Mouse (Mus musculus): Measurements from ENCODE around the gene Rapsn. TPM values are rescaled to one million over a fixed set of nuclear protein-coding genes. Genes with fewer than 3 reads are reported as not detected.

Gene Rapsn
- polyA plus RNA-seq, 1 experiment from 2014 or later, result 3.1 TPM

DNA sequence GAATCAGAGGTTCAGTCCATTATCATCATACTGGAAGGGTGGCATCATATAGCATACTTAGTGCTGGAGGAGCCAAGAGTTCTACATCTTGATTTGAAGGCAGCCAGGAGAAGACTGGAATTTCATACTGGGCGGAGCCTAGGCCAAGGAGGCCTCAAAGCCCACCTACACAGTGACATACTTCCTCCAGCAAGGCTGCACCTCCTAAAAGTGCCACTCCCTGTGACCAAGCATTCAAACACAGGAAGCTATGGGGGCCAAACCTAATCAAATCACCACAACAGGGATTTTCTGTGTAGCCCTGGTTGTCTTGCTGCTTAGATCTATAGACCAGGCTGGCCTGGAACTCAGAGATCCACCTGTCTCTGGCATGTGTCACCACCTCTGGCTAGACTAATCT, 11.5 kb upstream of the Rapsn start:
- no peak overlapping the region for H3K4me3 ChIP-seq (ENCODE audit: low read depth, low read length)
- H3K27ac ChIP-seq (ENCODE audit: low read depth, low read length), result no peak overlapping the region
- 89% methylated on average over 1 of the region's 1 CpGs for WGBS
- no peaks in the 10 kb centered on the region for H3K27me3 ChIP-seq (ENCODE audit: control insufficient read depth, insufficient read depth, low read length)
- H3K4me1 ChIP-seq (replicated peaks; ENCODE audit: control insufficient read depth, insufficient read depth, low read length), result no peaks in the 10 kb centered on the region
- no peaks in the 10 kb centered on the region for H3K9me3 ChIP-seq (ENCODE audit: control insufficient read depth, low read length)
- no peak for ATAC-seq (replicated peaks; ENCODE audit: low FRiP score)
- DNase-seq (ENCODE audit: low spot score), result no peak
- H3K4me2 ChIP-seq (ENCODE audit: low read depth, low read length, severe bottlenecking), result no peak overlapping the region
- no peak overlapping the region for H3K9ac ChIP-seq (ENCODE audit: low read length)
- peaks cover 5% of the 10 kb centered on the region; the same call in 1 of the 2 replicates for H3K36me3 ChIP-seq (ENCODE audit: control insufficient read depth, insufficient read depth, low read length)

DNA sequence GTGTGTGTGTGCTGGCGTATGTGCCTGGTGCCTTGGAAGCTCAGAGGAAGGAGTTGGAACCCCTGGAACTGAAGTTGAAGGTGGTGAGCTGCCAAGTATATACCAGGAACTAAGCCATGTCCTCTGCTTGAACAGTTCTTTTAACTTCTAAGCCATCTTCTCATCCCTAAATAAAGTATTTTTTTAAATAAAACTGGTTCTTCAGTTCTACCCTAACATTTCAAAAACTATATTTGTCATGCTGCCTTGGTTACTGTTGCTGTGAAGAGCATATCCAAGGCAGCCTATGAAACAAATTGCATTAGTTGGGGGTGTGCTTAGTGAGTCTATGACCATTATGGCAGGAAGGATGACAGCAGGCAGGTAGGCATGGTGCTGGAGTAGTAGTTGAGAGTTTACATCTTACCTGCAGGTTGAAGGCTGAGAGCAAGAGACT, 10.3 kb upstream of the Rapsn start:
- H3K27ac ChIP-seq (ENCODE audit: low read depth, low read length), result no peak overlapping the region
- H3K4me1 ChIP-seq (replicated peaks; ENCODE audit: control insufficient read depth, insufficient read depth, low read length), result no peaks in the 10 kb centered on the region
- ATAC-seq (replicated peaks; ENCODE audit: low FRiP score) (no peak), DNase-seq (ENCODE audit: low spot score) (no peak)
- H3K4me2 ChIP-seq (ENCODE audit: low read depth, low read length, severe bottlenecking), result no peak overlapping the region
- H3K9me3 ChIP-seq (ENCODE audit: control insufficient read depth, low read length), result no peaks in the 10 kb centered on the region
- H3K9ac ChIP-seq (ENCODE audit: low read length), result no peak overlapping the region
- WGBS, result 97% methylated on average over 1 of the region's 1 CpGs
- no peaks in the 10 kb centered on the region for H3K27me3 ChIP-seq (ENCODE audit: control insufficient read depth, insufficient read depth, low read length)
- H3K36me3 ChIP-seq (ENCODE audit: control insufficient read depth, insufficient read depth, low read length), result peaks cover 3% of the 10 kb centered on the region; the same call in 1 of the 2 replicates
- no peak overlapping the region for H3K4me3 ChIP-seq (ENCODE audit: low read depth, low read length)

DNA sequence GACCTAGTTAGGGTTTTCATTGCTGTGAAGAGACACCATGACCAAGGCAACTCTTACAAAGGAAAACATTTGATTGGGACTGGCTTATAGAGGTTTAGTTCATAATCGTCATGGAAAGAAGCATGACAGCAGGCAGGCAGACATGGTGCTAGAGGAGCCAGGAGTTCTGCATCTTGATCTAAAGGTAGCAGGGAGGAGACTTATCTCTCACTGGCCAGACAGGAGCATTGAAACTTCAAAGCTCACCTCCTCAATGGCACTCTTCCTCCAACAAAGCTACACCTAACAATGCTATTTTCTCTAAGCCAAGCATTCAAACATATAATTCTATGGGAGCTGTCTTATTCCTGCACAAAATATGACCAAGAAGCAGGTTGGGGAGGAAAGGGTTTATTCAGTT, 8.9 kb upstream of the Rapsn start:
- no peak overlapping the region for H3K27ac ChIP-seq (ENCODE audit: low read depth, low read length)

DNA sequence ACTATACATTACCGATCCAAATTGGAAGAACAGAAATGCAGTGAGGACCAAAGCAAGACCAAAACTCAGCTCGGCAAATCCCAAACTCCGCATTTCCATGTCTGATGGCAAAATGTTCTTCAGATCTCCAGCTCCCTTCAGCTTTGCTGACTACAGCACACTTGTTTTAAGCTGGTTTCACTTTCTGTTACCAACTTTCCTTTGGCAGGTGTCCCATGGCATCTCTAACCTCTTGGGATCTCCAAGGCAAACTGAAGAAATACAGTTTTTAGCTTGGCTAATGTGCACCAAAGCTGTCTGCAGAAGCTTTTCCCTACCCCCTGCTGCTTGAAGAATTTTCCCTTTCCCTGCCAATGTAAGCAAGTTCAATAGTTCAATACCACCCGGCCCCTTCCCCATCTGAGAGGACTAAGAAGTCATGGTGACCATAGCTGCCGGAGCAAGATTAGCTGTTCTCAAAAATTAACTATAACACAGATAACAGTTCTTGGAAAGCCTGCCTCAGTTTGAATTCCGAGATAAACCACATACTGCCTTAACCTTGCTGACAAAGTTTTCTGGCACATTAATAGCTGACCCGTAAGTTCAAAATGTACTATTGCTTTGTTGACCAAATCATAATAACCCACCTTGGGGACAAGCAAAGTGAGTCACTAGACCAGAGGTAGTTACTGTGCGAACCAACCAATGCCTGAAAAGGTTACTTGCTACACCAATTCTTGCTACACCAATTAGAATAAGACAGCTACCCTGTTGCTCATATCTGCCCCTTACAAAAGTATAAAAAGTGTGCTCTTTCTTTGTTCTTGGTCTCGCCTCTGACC, 7.8 kb upstream of the Rapsn start:
- no peak overlapping the region for H3K27ac ChIP-seq (ENCODE audit: low read depth, low read length)
- no peaks in the 10 kb centered on the region for H3K36me3 ChIP-seq (ENCODE audit: control insufficient read depth, insufficient read depth, low read length)
- no peaks in the 10 kb centered on the region for H3K9me3 ChIP-seq (ENCODE audit: control insufficient read depth, low read length)
- no peak overlapping the region for H3K4me2 ChIP-seq (ENCODE audit: low read depth, low read length, severe bottlenecking)
- no peaks in the 10 kb centered on the region for H3K27me3 ChIP-seq (ENCODE audit: control insufficient read depth, insufficient read depth, low read length)
- H3K9ac ChIP-seq (ENCODE audit: low read length), result no peak overlapping the region
- H3K4me3 ChIP-seq (ENCODE audit: low read depth, low read length), result no peak overlapping the region
- no peaks in the 10 kb centered on the region for H3K4me1 ChIP-seq (replicated peaks; ENCODE audit: control insufficient read depth, insufficient read depth, low read length)
- ATAC-seq (replicated peaks; ENCODE audit: low FRiP score) (no peak), DNase-seq (ENCODE audit: low spot score) (no peak)
- WGBS, result 86% methylated on average over 9 of the region's 9 CpGs

More for the DNA sequence above, 8.9 kb upstream of the Rapsn start:
- no peaks in the 10 kb centered on the region for H3K4me1 ChIP-seq (replicated peaks; ENCODE audit: control insufficient read depth, insufficient read depth, low read length)
- no peak overlapping the region for H3K4me2 ChIP-seq (ENCODE audit: low read depth, low read length, severe bottlenecking)
- H3K36me3 ChIP-seq (ENCODE audit: control insufficient read depth, insufficient read depth, low read length), result no peaks in the 10 kb centered on the region
- H3K4me3 ChIP-seq (ENCODE audit: low read depth, low read length), result no peak overlapping the region
- no peak for DNase-seq (ENCODE audit: low spot score)
- H3K9ac ChIP-seq (ENCODE audit: low read length), result no peak overlapping the region
- no peaks in the 10 kb centered on the region for H3K27me3 ChIP-seq (ENCODE audit: control insufficient read depth, insufficient read depth, low read length)
- no peak for ATAC-seq (replicated peaks; ENCODE audit: low FRiP score)
- no peaks in the 10 kb centered on the region for H3K9me3 ChIP-seq (ENCODE audit: control insufficient read depth, low read length)
- 82% methylated on average over 1 of the region's 1 CpGs for WGBS

DNA sequence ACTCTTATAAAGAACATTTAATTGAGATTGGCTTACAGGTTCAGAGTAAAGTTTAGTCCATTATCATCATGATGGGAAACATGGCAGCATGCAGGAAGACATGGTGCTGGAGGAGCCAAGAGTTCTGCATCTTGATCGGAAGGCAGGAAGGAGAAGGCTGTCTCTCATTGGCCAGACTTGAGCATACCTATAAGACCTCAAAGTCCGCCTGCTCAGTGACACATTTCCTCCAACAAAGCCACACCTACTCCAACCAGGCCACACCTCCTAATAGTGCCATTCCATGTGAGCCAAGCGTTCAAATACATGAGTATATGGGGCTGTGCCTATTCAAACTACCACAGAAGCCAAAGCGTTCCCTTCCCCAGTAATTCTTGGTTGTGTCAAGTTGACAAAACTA, 4.2 kb upstream of the Rapsn start:
- no peak overlapping the region for H3K27ac ChIP-seq (ENCODE audit: low read depth, low read length)
- WGBS, result 85% methylated on average over 4 of the region's 4 CpGs
- no peak for ATAC-seq (replicated peaks; ENCODE audit: low FRiP score)

DNA sequence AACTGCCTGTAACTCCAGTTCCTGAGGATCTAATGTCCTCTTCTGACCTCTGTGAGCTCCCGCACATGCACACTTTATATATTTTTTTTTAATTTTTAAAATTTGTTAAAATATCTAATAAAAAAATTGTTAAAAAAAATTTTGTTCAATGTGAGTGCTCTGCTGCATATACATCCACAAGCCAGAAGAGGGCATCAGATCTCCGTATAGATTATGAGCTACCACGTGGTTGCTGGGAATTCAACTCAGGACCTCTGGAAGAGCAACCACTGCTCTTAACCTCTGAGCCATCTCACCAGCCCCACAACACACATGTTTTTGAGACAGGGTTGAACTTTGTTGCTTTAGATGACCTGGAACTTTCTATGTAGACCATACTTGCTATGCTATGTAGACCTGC, 2.4 kb upstream of the Rapsn start:
- DNase-seq (ENCODE audit: low spot score), result no peak
- Histone ChIP-seq H3K4me1 (replicated peaks; ENCODE audit: control insufficient read depth, insufficient read depth, low read length) (no peaks in the 10 kb centered on the region), H3K27ac (ENCODE audit: low read depth, low read length) (no peak overlapping the region), H3K4me3 (ENCODE audit: low read depth, low read length) (no peak overlapping the region), H3K9ac (ENCODE audit: low read length) (no peak overlapping the region), H3K27me3 (ENCODE audit: control insufficient read depth, insufficient read depth, low read length) (no peaks in the 10 kb centered on the region), H3K36me3 (ENCODE audit: control insufficient read depth, insufficient read depth, low read length) (no peaks in the 10 kb centered on the region), H3K4me2 (ENCODE audit: low read depth, low read length, severe bottlenecking) (no peak overlapping the region), H3K9me3 (ENCODE audit: control insufficient read depth, low read length) (no peaks in the 10 kb centered on the region)
- ATAC-seq (replicated peaks; ENCODE audit: low FRiP score), result no peak
- WGBS, result 13% methylated on average over 3 of the region's 3 CpGs

More for the DNA sequence above, 4.2 kb upstream of the Rapsn start:
- no peaks in the 10 kb centered on the region for H3K4me1 ChIP-seq (replicated peaks; ENCODE audit: control insufficient read depth, insufficient read depth, low read length)
- no peaks in the 10 kb centered on the region for H3K27me3 ChIP-seq (ENCODE audit: control insufficient read depth, insufficient read depth, low read length)
- no peaks in the 10 kb centered on the region for H3K36me3 ChIP-seq (ENCODE audit: control insufficient read depth, insufficient read depth, low read length)
- H3K9ac ChIP-seq (ENCODE audit: low read length), result no peak overlapping the region
- no peaks in the 10 kb centered on the region for H3K9me3 ChIP-seq (ENCODE audit: control insufficient read depth, low read length)
- no peak for DNase-seq (ENCODE audit: low spot score)
- H3K4me3 ChIP-seq (ENCODE audit: low read depth, low read length), result no peak overlapping the region
- H3K4me2 ChIP-seq (ENCODE audit: low read depth, low read length, severe bottlenecking), result no peak overlapping the region

DNA sequence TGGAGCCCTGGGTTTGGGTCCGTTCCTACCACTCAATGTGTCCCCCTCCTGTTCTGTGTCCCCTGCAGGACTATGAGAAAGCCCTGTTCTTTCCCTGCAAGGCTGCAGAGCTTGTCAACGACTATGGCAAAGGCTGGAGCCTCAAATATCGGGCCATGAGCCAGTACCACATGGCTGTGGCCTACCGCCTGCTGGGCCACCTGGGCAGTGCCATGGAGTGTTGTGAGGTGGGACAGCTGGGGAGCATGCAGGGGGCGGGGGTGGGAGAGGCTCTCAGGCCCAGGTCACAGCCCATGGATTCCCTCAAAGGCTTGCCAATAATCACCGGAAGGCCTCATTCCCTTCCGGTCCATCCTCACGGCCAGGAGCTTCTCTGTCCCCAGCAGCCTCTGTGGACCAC, 6.4 kb downstream of the Rapsn start:
- H3K4me2 ChIP-seq (ENCODE audit: low read depth, low read length, severe bottlenecking), result no peak overlapping the region
- H3K9me3 ChIP-seq (ENCODE audit: control insufficient read depth, low read length), result no peaks in the 10 kb centered on the region
- H3K27ac ChIP-seq (ENCODE audit: low read depth, low read length), result no peak overlapping the region
- H3K4me3 ChIP-seq (ENCODE audit: low read depth, low read length), result no peak overlapping the region
- no peaks in the 10 kb centered on the region for H3K27me3 ChIP-seq (ENCODE audit: control insufficient read depth, insufficient read depth, low read length)
- H3K36me3 ChIP-seq (ENCODE audit: control insufficient read depth, insufficient read depth, low read length), result no peaks in the 10 kb centered on the region
- 77% methylated on average over 8 of the region's 8 CpGs for WGBS
- ATAC-seq (replicated peaks; ENCODE audit: low FRiP score) (0 out of 2 replicates have a peak, but pooled peaks have one; percentile 40), DNase-seq (ENCODE audit: low spot score) (no peak)
- peaks cover 2% of the 10 kb centered on the region; the same call in 1 of the 2 replicates for H3K4me1 ChIP-seq (replicated peaks; ENCODE audit: control insufficient read depth, insufficient read depth, low read length)
- no peak overlapping the region for H3K9ac ChIP-seq (ENCODE audit: low read length)

DNA sequence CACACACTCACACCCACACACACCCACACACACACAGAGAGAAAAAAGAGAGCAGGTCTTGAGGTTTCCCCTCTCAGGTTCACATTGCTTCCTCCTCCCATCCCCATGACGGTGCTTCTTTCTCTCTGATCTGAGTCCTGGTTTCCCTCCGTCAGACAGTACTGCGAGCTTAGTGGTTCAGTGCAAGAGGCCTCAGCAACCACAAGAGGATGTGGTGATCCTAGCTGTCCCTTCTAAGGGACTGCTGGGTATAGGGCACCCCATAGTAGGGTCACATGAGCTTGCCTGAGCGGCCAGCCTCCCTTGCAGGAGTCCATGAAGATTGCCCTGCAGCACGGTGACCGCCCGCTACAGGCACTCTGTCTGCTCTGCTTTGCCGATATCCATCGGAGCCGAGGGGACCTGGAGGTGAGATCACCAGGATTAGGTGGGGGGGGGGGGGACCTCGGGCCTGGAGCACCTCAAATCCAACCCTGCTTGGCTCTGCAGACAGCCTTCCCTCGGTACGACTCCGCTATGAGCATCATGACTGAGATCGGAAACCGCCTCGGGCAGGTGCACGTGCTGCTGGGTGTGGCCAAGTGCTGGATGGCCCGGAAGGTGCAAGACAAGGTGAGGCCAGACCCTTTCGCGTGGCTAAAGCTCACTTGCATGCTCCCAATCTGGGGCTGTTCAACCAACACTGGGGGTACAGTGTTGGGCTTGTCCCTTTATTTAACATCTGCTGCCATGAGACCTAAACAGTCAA, 7.4 kb downstream of the Rapsn start:
- H3K4me1 ChIP-seq (replicated peaks; ENCODE audit: control insufficient read depth, insufficient read depth, low read length), result peaks cover 2% of the 10 kb centered on the region; the same call in 1 of the 2 replicates
- H3K9ac ChIP-seq (ENCODE audit: low read length), result peak overlapping the region; percentile 29; the same call in 1 of the 2 replicates
- peak; percentile 53 for ATAC-seq (replicated peaks; ENCODE audit: low FRiP score)
- no peaks in the 10 kb centered on the region for H3K27me3 ChIP-seq (ENCODE audit: control insufficient read depth, insufficient read depth, low read length)
- WGBS, result 69% methylated on average over 20 of the region's 21 CpGs
- no peak overlapping the region for H3K27ac ChIP-seq (ENCODE audit: low read depth, low read length)
- H3K36me3 ChIP-seq (ENCODE audit: control insufficient read depth, insufficient read depth, low read length), result no peaks in the 10 kb centered on the region
- H3K9me3 ChIP-seq (ENCODE audit: control insufficient read depth, low read length), result no peaks in the 10 kb centered on the region
- no peak for DNase-seq (ENCODE audit: low spot score)
- no peak overlapping the region for H3K4me3 ChIP-seq (ENCODE audit: low read depth, low read length)
- H3K4me2 ChIP-seq (ENCODE audit: low read depth, low read length, severe bottlenecking), result no peak overlapping the region

Measured in forebrain, embryonic 11.5 days (tissue).